Mouse (Mus musculus) G1E (cell line): ENCODE data around the gene Fancf.

ENCODE experiments used
- CTCF ChIP-seq: IDR thresholded peaks from 2 replicates; pipeline ENCODE4 v1.5.1; 2012; ENCODE audit warnings: low read depth, low read length, inconsistent platforms, mixed read lengths
- GATA1 ChIP-seq: IDR thresholded peaks from 2 replicates; pipeline ENCODE4 v1.6.1; 2012; ENCODE audit warnings: borderline replicate concordance, low read length, inconsistent platforms, mixed read lengths
- TAL1 ChIP-seq: conservative IDR thresholded peaks from 2 replicates; pipeline ENCODE4 v1.6.1; 2012; ENCODE audit warnings: low read depth, low read length, inconsistent platforms, mixed read lengths

DNA sequence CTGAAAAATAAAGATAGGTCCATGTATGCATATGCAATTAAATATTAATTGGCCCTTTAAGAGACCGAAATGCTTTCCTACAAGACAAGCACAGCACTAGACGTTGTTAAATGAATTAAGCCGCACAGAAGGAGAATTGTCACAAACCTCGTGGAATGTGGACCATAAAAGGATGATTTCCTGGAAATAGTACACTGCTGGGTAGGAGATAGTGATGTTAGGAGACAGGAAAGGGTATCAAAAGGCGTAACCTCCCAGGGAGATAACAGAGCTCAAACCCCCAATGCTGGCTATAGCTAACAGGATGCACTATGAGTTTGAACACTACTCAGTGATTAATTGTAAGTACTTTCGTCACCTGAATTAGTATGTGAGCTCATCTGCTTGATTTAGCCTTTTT, 11.2 kb downstream of the Fancf start:
- TF ChIP-seq CTCF = no peak
- no peak for TF ChIP-seq TAL1
- TF ChIP-seq GATA1 = no peak
